Mouse (Mus musculus) spleen, adult 2 months (tissue): ENCODE results near the gene Yeats4.

ENCODE experiments used
- CTCF ChIP-seq: fragments of 200-500 bp; IDR thresholded peaks from 2 replicates; pipeline ENCODE4 v1.5.1; 2011; ENCODE audit warnings: mild to moderate bottlenecking, inconsistent platforms; ENCODE audit not compliant: insufficient read depth, insufficient read length, insufficient replicate concordance; ENCODE audit errors: extremely low read depth
- POLR2A ChIP-seq: fragments of 200-500 bp; IDR thresholded peaks from 2 replicates; pipeline ENCODE4 v1.6.1; 2011; ENCODE audit warnings: low read depth, low read length, inconsistent platforms

- TF ChIP-seq CTCF, result no peak
- TF ChIP-seq POLR2A, result no peak
These were observed 35.6 kb upstream of the Yeats4 start for GRCm38 (mm10) chr10:117259870-117260269.
